Mouse (Mus musculus) kidney, postnatal 0 days (tissue): ENCODE data around the gene Csrp2. TPM values are rescaled to one million over a fixed set of nuclear protein-coding genes. Genes with fewer than 3 reads are reported as not detected.

ENCODE experiments used
- ATAC-seq: fragments of 200-750 bp; cut with Nextera tagmentation; replicated peaks from 2 replicates; pipeline ENCODE4 v1.8.0; 2017; ENCODE audit warnings: low read depth, moderate number of reproducible peaks, moderate TSS enrichment, moderate library complexity; ENCODE audit not compliant: low FRiP score
- DNase-seq: peaks from one replicate; pipeline ENCODE4 v3.0.0-alpha.2; 2016; ENCODE audit warnings: low spot score
- H3K27ac ChIP-seq: fragments of 300-500 bp; sonication (generic); 2 replicates; pipeline ENCODE4 v1.5.1; 2014; ENCODE audit warnings: mild to moderate bottlenecking
- H3K27me3 ChIP-seq: fragments of 300-500 bp; sonication (generic); 2 replicates; pipeline ENCODE4 v1.6.1; 2014; ENCODE audit warnings: low read length, mixed read lengths; ENCODE audit not compliant: insufficient read depth
- H3K36me3 ChIP-seq: fragments of 300-500 bp; sonication (generic); 2 replicates; pipeline ENCODE4 v1.6.1; 2014; ENCODE audit warnings: low read length, mixed read lengths; ENCODE audit not compliant: insufficient read depth
- H3K4me1 ChIP-seq: fragments of 300-500 bp; sonication (generic); replicated peaks from 2 replicates; pipeline ENCODE4 v1.6.1; 2014; ENCODE audit warnings: antibody characterized with exemption, low read length, mixed read lengths; ENCODE audit not compliant: insufficient read depth
- H3K4me2 ChIP-seq: fragments of 300-500 bp; sonication (generic); 2 replicates; pipeline ENCODE4 v1.6.1; 2014; ENCODE audit warnings: mild to moderate bottlenecking, low read length, moderate library complexity, mixed read lengths
- H3K4me3 ChIP-seq: fragments of 300-500 bp; sonication (generic); replicated peaks from 2 replicates; pipeline ENCODE4 v1.5.1; 2014; ENCODE audit warnings: low read depth, low read length
- H3K9ac ChIP-seq: fragments of 300-500 bp; sonication (generic); 2 replicates; pipeline ENCODE4 v1.6.1; 2014; ENCODE audit warnings: low read depth, low read length
- H3K9me3 ChIP-seq: fragments of 300-500 bp; sonication (generic); replicated peaks from 2 replicates; pipeline ENCODE4 v1.6.1; 2016; ENCODE audit warnings: low read length, inconsistent platforms, mixed read lengths
- CTCF ChIP-seq: IDR thresholded peaks from 2 replicates; pipeline ENCODE4 v1.5.1; 2016; ENCODE audit warnings: antibody characterized with exemption, low read depth, mild to moderate bottlenecking, moderate library complexity
- WGBS: fragments of 180-500 bp; shearing (Covaris S2); extraction: QIAGEN DNeasy Blood & Tissue Kit; methylation state at CpG from one replicate; pipeline ENCODE4 v1.1.7; 2014; 5-methylcytosine and 5-hydroxymethylcytosine counted together
- polyA plus RNA-seq: library from polyadenylated mRNA; unstranded; fragments of >200 nt; fragmentation: Nextera tagmentation; extraction: Ambion mirVana; gene quantifications from 2 replicates; pipeline ENCODE4 v1.2.1, GENCODE M21; 2015

Csrp2 gene
- polyA plus RNA-seq, 1 experiment from 2014 or later, result 206 TPM

GRCm38 (mm10) chr10:110958879-110959278 lies 39.3 kb downstream of the Csrp2 start:
- Histone ChIP-seq H3K27ac (no peak overlapping the region), H3K9me3 (no peaks in the 10 kb centered on the region), H3K4me1 (no peaks in the 10 kb centered on the region), H3K4me3 (no peak overlapping the region), H3K27me3 (no peaks in the 10 kb centered on the region), H3K4me2 (no peak overlapping the region), H3K36me3 (peaks cover 18% of the 10 kb centered on the region), H3K9ac (no peak overlapping the region)
- no peak for DNase-seq
- no peak for TF ChIP-seq CTCF
- WGBS, result 94% methylated on average over 6 of the region's 6 CpGs
- ATAC-seq, result no peak

GRCm38 (mm10) chr10:110959781-110960180 lies 40.2 kb downstream of the Csrp2 start:
- Histone ChIP-seq H3K9ac (no peak overlapping the region), H3K4me3 (no peak overlapping the region), H3K4me1 (no peaks in the 10 kb centered on the region), H3K4me2 (no peak overlapping the region), H3K36me3 (peaks cover 18% of the 10 kb centered on the region), H3K27ac (no peak overlapping the region), H3K9me3 (no peaks in the 10 kb centered on the region), H3K27me3 (no peaks in the 10 kb centered on the region)
- no peak for TF ChIP-seq CTCF
- WGBS, result 93% methylated on average over 8 of the region's 8 CpGs
- ATAC-seq (no peak), DNase-seq (no peak)

GRCm38 (mm10) chr10:110960841-110961240 lies 41.3 kb downstream of the Csrp2 start:
- H3K27me3 ChIP-seq, result no peaks in the 10 kb centered on the region

GRCm38 (mm10) chr10:110962172-110962571 lies 42.6 kb downstream of the Csrp2 start:
- Histone ChIP-seq H3K9me3 (no peaks in the 10 kb centered on the region), H3K4me1 (no peaks in the 10 kb centered on the region), H3K4me2 (no peak overlapping the region), H3K9ac (no peak overlapping the region), H3K27me3 (no peaks in the 10 kb centered on the region), H3K27ac (no peak overlapping the region), H3K4me3 (no peak overlapping the region), H3K36me3 (peaks cover 14% of the 10 kb centered on the region)
- no peak for DNase-seq
- TF ChIP-seq CTCF, result peak; percentile 57
- ATAC-seq, result no peak
- 28% methylated on average over 1 of the region's 1 CpGs for WGBS

More at GRCm38 (mm10) chr10:110960841-110961240, 41.3 kb downstream of the Csrp2 start:
- Histone ChIP-seq H3K4me3 (no peak overlapping the region), H3K9ac (no peak overlapping the region), H3K4me2 (no peak overlapping the region), H3K4me1 (no peaks in the 10 kb centered on the region), H3K27ac (no peak overlapping the region), H3K9me3 (no peaks in the 10 kb centered on the region), H3K36me3 (peaks cover 12% of the 10 kb centered on the region)
- no peak for DNase-seq
- ATAC-seq, result no peak
- WGBS, result 92% methylated on average over 6 of the region's 6 CpGs
- no peak for TF ChIP-seq CTCF

GRCm38 (mm10) chr10:110971044-110971443 lies 51.5 kb downstream of the Csrp2 start:
- no peaks in the 10 kb centered on the region for H3K27me3 ChIP-seq
- H3K4me2 ChIP-seq, result no peak overlapping the region
- DNase-seq (no peak), ATAC-seq (no peak)
- H3K9ac ChIP-seq, result no peak overlapping the region
- no peak overlapping the region for H3K4me3 ChIP-seq
- no peak overlapping the region for H3K27ac ChIP-seq
- TF ChIP-seq CTCF, result no peak
- WGBS, result 63% methylated on average over 3 of the region's 3 CpGs
- no peaks in the 10 kb centered on the region for H3K9me3 ChIP-seq
- H3K36me3 ChIP-seq, result peaks cover 10% of the 10 kb centered on the region
- H3K4me1 ChIP-seq, result no peaks in the 10 kb centered on the region

GRCm38 (mm10) chr10:110971483-110971882 lies 51.9 kb downstream of the Csrp2 start:
- DNase-seq (peak; percentile 39), ATAC-seq (0 out of 2 replicates have a peak, but pooled peaks have one; percentile 26)
- H3K4me2 ChIP-seq, result no peak overlapping the region
- H3K4me1 ChIP-seq, result no peaks in the 10 kb centered on the region
- TF ChIP-seq CTCF, result no peak
- no peak overlapping the region for H3K4me3 ChIP-seq
- WGBS, result 34% methylated on average over 6 of the region's 6 CpGs
- peaks cover 9% of the 10 kb centered on the region for H3K36me3 ChIP-seq
- no peak overlapping the region for H3K27ac ChIP-seq
- no peak overlapping the region for H3K9ac ChIP-seq
- no peaks in the 10 kb centered on the region for H3K27me3 ChIP-seq
- no peaks in the 10 kb centered on the region for H3K9me3 ChIP-seq

DNA sequence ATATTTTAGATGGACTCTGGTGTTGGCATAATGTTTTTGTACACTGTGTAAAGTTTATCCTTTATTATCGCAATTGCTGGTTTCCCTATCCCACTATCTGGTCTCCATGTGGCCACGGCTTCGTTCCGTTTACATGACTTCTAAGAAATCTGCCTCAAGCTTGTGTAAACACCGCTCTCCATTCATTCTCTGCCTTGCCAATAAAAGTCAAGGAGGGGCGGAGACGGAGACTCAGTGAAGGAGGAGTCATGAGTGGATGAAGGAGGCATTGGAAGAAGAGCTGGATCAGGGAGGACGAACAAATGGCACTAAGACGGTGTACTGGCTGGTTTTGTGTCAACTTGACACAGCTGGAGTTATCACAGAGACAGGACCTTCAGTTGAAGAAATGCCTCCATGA lies 52.4 kb downstream of the Csrp2 start:
- no peak for ATAC-seq

More for the DNA sequence above, 52.4 kb downstream of the Csrp2 start:
- no peak overlapping the region for H3K27ac ChIP-seq
- H3K4me3 ChIP-seq, result no peak overlapping the region
- 41% methylated on average over 9 of the region's 9 CpGs for WGBS
- no peak for TF ChIP-seq CTCF
- H3K9ac ChIP-seq, result no peak overlapping the region
- no peak overlapping the region for H3K4me2 ChIP-seq
- no peaks in the 10 kb centered on the region for H3K9me3 ChIP-seq
- peaks cover 4% of the 10 kb centered on the region for H3K36me3 ChIP-seq
- DNase-seq, result peak; percentile 39
- H3K4me1 ChIP-seq, result no peaks in the 10 kb centered on the region
- H3K27me3 ChIP-seq, result no peaks in the 10 kb centered on the region
